Comparison of ENCODE assay signal across 11 mouse cellular contexts in the genomic region with DNA sequence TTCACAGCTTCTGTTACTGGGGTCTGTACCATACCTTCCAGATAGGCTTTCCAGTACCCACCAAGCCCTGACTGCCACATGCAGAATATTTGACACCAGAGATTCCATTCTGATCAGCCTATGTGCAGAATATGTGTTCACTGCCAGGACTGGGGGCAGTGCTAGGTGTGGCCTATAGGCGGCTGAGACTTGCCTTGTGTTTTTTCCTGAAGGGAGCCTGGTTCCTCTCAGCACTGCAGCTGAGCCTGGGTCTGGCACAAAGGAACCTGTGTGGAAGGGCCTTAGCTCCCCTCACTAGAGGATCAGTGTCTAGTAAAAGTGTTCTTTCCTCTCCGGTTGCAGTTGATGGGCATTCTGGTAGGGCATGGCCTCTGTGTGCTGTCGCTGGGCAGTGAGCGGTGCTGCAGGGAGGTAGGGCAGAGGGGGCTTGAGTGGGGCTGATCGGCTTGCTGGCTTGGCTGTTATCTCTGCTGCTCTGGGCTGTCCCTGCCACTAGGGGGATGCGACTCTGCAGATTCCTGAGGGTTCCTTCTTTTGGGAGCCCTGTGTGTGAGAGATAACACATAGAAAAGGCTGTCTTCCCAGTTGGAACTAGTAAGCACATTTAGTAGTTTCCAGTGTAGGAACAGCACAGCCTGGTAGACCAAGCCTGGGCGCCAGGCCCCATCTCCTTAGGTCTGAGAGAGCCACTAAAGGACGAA. TPM values are rescaled to one million over a fixed set of nuclear protein-coding genes. Genes with fewer than 3 reads are reported as not detected.
DNase-seq lines count a peak whose midpoint lies in the region; ATAC-seq and TF ChIP-seq lines count a peak whose summit lies in the region.
"Had no signal": no experiment of that assay in that cellular context is flagged by ENCODE, and none has a peak within 500 bp of the region (broad histone marks: within the 10 kb centered on the region; RNA-seq: fewer than 3 reads in every experiment).

No protein-coding gene starts in this region.

- ATAC-seq in hindbrain, embryonic 11.5 days (ENCODE audit: low FRiP score): no peak
- ATAC-seq in hindbrain, embryonic 16.5 days: no peak
- ATAC-seq in liver, postnatal 0 days: no peak

- no peaks in the 10 kb centered on the region for H3K4me1 ChIP-seq in hindbrain, embryonic 11.5 days (replicated peaks; ENCODE audit: control insufficient read depth, insufficient read depth, low read length)
- H3K4me1 ChIP-seq in hindbrain, embryonic 16.5 days (ENCODE audit: control insufficient read depth, insufficient read depth, low read depth, low read length): no peaks in the 10 kb centered on the region
- H3K4me1 ChIP-seq in liver, postnatal 0 days (ENCODE audit: insufficient read depth): peaks cover 16% of the 10 kb centered on the region
- H3K4me1 ChIP-seq: embryonic facial prominence, embryonic 15.5 days; limb, embryonic 10.5 days had no signal

- H3K9me3 ChIP-seq in hindbrain, embryonic 11.5 days (ENCODE audit: control insufficient read depth, low read length): no peaks in the 10 kb centered on the region
- no peaks in the 10 kb centered on the region for H3K9me3 ChIP-seq in hindbrain, embryonic 16.5 days (ENCODE audit: control insufficient read depth, low read length)
- no peaks in the 10 kb centered on the region for H3K9me3 ChIP-seq in liver, postnatal 0 days (ENCODE audit: low read length)
- H3K9me3 ChIP-seq: embryonic facial prominence, embryonic 15.5 days; heart, embryonic 13.5 days; limb, embryonic 10.5 days had no signal

- H3K4me3 ChIP-seq in hindbrain, embryonic 11.5 days (ENCODE audit: low read depth, low read length): no peak overlapping the region
- H3K4me3 ChIP-seq in hindbrain, embryonic 16.5 days (ENCODE audit: low read length): no peak overlapping the region
- H3K4me3 ChIP-seq in liver, postnatal 0 days (ENCODE audit: low read depth, low read length): no peak overlapping the region
- H3K4me3 ChIP-seq: embryonic facial prominence, embryonic 15.5 days; heart, embryonic 13.5 days; limb, embryonic 10.5 days had no signal

- peak; percentile 66 for TF ChIP-seq CTCF in liver, postnatal 0 days (IDR thresholded peaks at IDR 0.05; ENCODE audit: low read depth)

- DNase-seq in hindbrain, embryonic 11.5 days (ENCODE audit: low spot score): peak; percentile 15
- peak; percentile 39 for DNase-seq in retina, embryonic 14.5 days (ENCODE audit: low spot score)
- DNase-seq in retina, postnatal 1 day: no peak
- peak; percentile 59 for DNase-seq in ZHBTc4 (ENCODE audit: low read depth, low spot score)
- no peak for DNase-seq in liver, postnatal 0 days
- no peak for DNase-seq in thymus, postnatal 36 days
- no peak for DNase-seq in urinary bladder, postnatal 4 days (ENCODE audit: low spot score in 2 of 2)

- 79% methylated on average over 8 of the region's 8 CpGs for WGBS in hindbrain, embryonic 11.5 days
- WGBS in hindbrain, embryonic 16.5 days: 79% methylated on average over 8 of the region's 8 CpGs
- 72% methylated on average over 8 of the region's 8 CpGs for WGBS in liver, postnatal 0 days (ENCODE audit: insufficient replicate concordance)

- H3K9ac ChIP-seq in hindbrain, embryonic 11.5 days (ENCODE audit: low read depth, low read length): no peak overlapping the region
- no peak overlapping the region for H3K9ac ChIP-seq in hindbrain, embryonic 16.5 days (ENCODE audit: low read depth, low read length)
- H3K9ac ChIP-seq in liver, postnatal 0 days (replicated peaks): no peak overlapping the region
- H3K9ac ChIP-seq: embryonic facial prominence, embryonic 15.5 days; heart, embryonic 13.5 days had no signal

- no peaks in the 10 kb centered on the region for H3K27me3 ChIP-seq in hindbrain, embryonic 11.5 days (ENCODE audit: control insufficient read depth, insufficient read depth, low read length)
- H3K27me3 ChIP-seq in hindbrain, embryonic 16.5 days (replicated peaks; ENCODE audit: control insufficient read depth, insufficient read depth, low read length): no peaks in the 10 kb centered on the region
- no peaks in the 10 kb centered on the region for H3K27me3 ChIP-seq in liver, postnatal 0 days (ENCODE audit: insufficient read depth, low read length)
- H3K27me3 ChIP-seq: embryonic facial prominence, embryonic 15.5 days; heart, embryonic 13.5 days had no signal

- no peak for TF ChIP-seq EP300 in liver, postnatal 0 days (IDR thresholded peaks at IDR 0.05; ENCODE audit: low read depth)

- no peak overlapping the region for H3K27ac ChIP-seq in hindbrain, embryonic 11.5 days (ENCODE audit: low read depth, low read length)
- no peak overlapping the region for H3K27ac ChIP-seq in hindbrain, embryonic 16.5 days (ENCODE audit: low read depth, low read length)
- H3K27ac ChIP-seq in liver, postnatal 0 days (ENCODE audit: low read depth): no peak overlapping the region
- H3K27ac ChIP-seq: embryonic facial prominence, embryonic 15.5 days; heart, embryonic 13.5 days; limb, embryonic 10.5 days had no signal

- no peak overlapping the region for H3K4me2 ChIP-seq in hindbrain, embryonic 11.5 days (replicated peaks; ENCODE audit: low read depth, low read length)
- no peak overlapping the region for H3K4me2 ChIP-seq in hindbrain, embryonic 16.5 days (ENCODE audit: low read length)
- H3K4me2 ChIP-seq in liver, postnatal 0 days (ENCODE audit: low read depth, low read length): no peak overlapping the region
- H3K4me2 ChIP-seq: embryonic facial prominence, embryonic 15.5 days; heart, embryonic 13.5 days had no signal

- H3K36me3 ChIP-seq in hindbrain, embryonic 11.5 days (ENCODE audit: control insufficient read depth, insufficient read depth, low read length): peaks cover 2% of the 10 kb centered on the region; the same call in 1 of the 2 replicates
- H3K36me3 ChIP-seq in hindbrain, embryonic 16.5 days (ENCODE audit: control insufficient read depth, insufficient read depth, low read length): peaks cover 28% of the 10 kb centered on the region
- peaks cover 55% of the 10 kb centered on the region for H3K36me3 ChIP-seq in liver, postnatal 0 days (replicated peaks; ENCODE audit: insufficient read depth, low read length)

RNA-seq across cellular contexts. Expression of gene Ccdc74a, which starts 12.6 kb away (rescaled TPM):
- 4.4 and 5.9 TPM in 2 replicates for polyA plus RNA-seq in hindbrain, embryonic 11.5 days (2014; fragmentation: Nextera tagmentation; extraction: Ambion mirVana)
- 16.6 and 18.0 TPM in 2 replicates for polyA plus RNA-seq in hindbrain, embryonic 16.5 days (2015; fragmentation: Nextera tagmentation; extraction: Ambion mirVana)
- 3.3 and 3.5 TPM in 2 replicates for polyA plus RNA-seq in liver, postnatal 0 days (2015; fragmentation: Nextera tagmentation; extraction: Ambion mirVana)

RNA-seq across cellular contexts. Expression of gene Smpd4, which starts 14.5 kb away (rescaled TPM):
- polyA plus RNA-seq in hindbrain, embryonic 11.5 days (2014; fragmentation: Nextera tagmentation; extraction: Ambion mirVana): 39.1 and 40.9 TPM in 2 replicates
- polyA plus RNA-seq in hindbrain, embryonic 16.5 days (2015; fragmentation: Nextera tagmentation; extraction: Ambion mirVana): 23.6 and 30.4 TPM in 2 replicates
- 6.4 and 7.3 TPM in 2 replicates for polyA plus RNA-seq in liver, postnatal 0 days (2015; fragmentation: Nextera tagmentation; extraction: Ambion mirVana)

RNA-seq across cellular contexts. Expression of gene Slc7a4, which starts 50.6 kb away (rescaled TPM):
- 1.9 and 2.1 TPM in 2 replicates for polyA plus RNA-seq in hindbrain, embryonic 11.5 days (2014; fragmentation: Nextera tagmentation; extraction: Ambion mirVana)
- polyA plus RNA-seq in hindbrain, embryonic 16.5 days (2015; fragmentation: Nextera tagmentation; extraction: Ambion mirVana): 53.9 and 54.6 TPM in 2 replicates
- polyA plus RNA-seq in liver, postnatal 0 days (2015; fragmentation: Nextera tagmentation; extraction: Ambion mirVana): 3.3 and 3.7 TPM in 2 replicates

Comparison
In these comparisons a context has a peak if more than half of its experiments do, and no peak if none do; other contexts are left out.
1. DNase-seq: peak in hindbrain, embryonic 11.5 days (single experiment), retina, embryonic 14.5 days (single experiment) and ZHBTc4 (single experiment); none in retina, postnatal 1 day (single experiment), liver, postnatal 0 days (single experiment), thymus, postnatal 36 days (0 of 2) and urinary bladder, postnatal 4 days (0 of 2).
2. RNA of gene Slc7a4, which starts 50.6 kb away (polyA plus RNA-seq): 53.9 to 54.6 TPM in hindbrain, embryonic 16.5 days; 3.3 to 3.7 TPM in liver, postnatal 0 days and 1.9 to 2.1 TPM in hindbrain, embryonic 11.5 days; every median in the first group is over 10 times any median in the second.